Mouse (Mus musculus): ENCODE measurements at regions not wholly inside any gene's neighbourhood (a gene's known extent, or its start where the extent isn't known, plus 50 kb on each side); places are given as distances from the start of the nearest gene placed in this dataset.

GRCm38 (mm10) chr8:26449291-26449690 lies 330.0 kb downstream of the Gm45692 start:
- no peak for DNase-seq
- Histone ChIP-seq H3K4me1 (replicated peaks) (no peaks in the 10 kb centered on the region), H3K4me3 (replicated peaks) (no peak overlapping the region), H3K27ac (no peak overlapping the region), H3K9ac (no peak overlapping the region), H3K36me3 (no peaks in the 10 kb centered on the region), H3K4me2 (no peak overlapping the region), H3K9me3 (replicated peaks) (no peaks in the 10 kb centered on the region), H3K27me3 (no peaks in the 10 kb centered on the region)
- 70% methylated on average over 7 of the region's 7 CpGs for WGBS (ENCODE audit: insufficient replicate concordance)
- ATAC-seq (ENCODE audit: low read depth), result no peak

GRCm38 (mm10) chr8:26450543-26450942 lies 331.2 kb downstream of the Gm45692 start:
- DNase-seq, result no peak
- H3K36me3 ChIP-seq, result no peaks in the 10 kb centered on the region
- no peak overlapping the region for H3K27ac ChIP-seq
- H3K4me3 ChIP-seq (replicated peaks), result no peak overlapping the region
- H3K9ac ChIP-seq, result no peak overlapping the region
- H3K9me3 ChIP-seq (replicated peaks), result no peaks in the 10 kb centered on the region
- H3K4me2 ChIP-seq, result no peak overlapping the region
- no peak for ATAC-seq (ENCODE audit: low read depth)
- H3K27me3 ChIP-seq, result no peaks in the 10 kb centered on the region
- 62% methylated on average over 10 of the region's 10 CpGs for whole genome bisulfite sequencing (ENCODE audit: insufficient replicate concordance)
- no peaks in the 10 kb centered on the region for H3K4me1 ChIP-seq (replicated peaks)

DNA sequence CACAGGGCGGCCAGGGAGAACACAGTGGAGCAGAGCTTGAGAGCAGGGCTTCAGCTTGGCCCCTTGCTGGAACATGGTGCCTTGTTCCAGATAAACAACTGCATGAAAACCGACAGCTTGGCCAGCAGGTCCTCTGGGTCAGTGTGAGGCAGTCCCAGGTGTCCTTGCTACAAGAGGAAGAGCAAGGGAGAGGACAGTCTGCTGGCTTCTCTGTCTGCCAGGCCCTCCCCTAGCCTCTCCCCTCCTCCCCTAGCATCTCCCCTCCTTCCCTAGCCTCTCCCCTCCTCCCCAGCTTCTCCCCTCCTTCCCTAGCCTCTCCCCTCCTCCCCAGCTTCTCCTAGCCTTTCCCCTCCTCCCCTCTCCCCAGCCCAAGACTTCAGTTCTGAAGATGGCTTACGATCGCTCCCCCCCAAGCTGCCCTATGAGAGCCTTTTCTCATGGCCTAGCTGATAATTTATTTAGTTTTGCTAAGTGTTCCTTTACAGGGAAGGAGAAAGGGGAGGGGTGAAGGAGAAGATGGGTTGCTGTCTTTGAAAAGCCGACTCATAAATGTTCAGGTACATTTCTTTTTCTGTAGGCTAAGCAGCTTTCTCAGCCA lies 333.7 kb downstream of the Gm45692 start:
- DNase-seq, result no peak
- Histone ChIP-seq H3K4me1 (replicated peaks) (no peaks in the 10 kb centered on the region), H3K27me3 (no peaks in the 10 kb centered on the region), H3K9me3 (replicated peaks) (no peaks in the 10 kb centered on the region), H3K36me3 (no peaks in the 10 kb centered on the region), H3K4me2 (no peak overlapping the region), H3K4me3 (replicated peaks) (no peak overlapping the region), H3K9ac (no peak overlapping the region), H3K27ac (no peak overlapping the region)
- ATAC-seq (ENCODE audit: low read depth), result no peak
- 49% methylated on average over 5 of the region's 5 CpGs for WGBS (ENCODE audit: insufficient replicate concordance)

- no peak for DNase-seq
- no peak overlapping the region for H3K9ac ChIP-seq
- no peaks in the 10 kb centered on the region for H3K9me3 ChIP-seq (replicated peaks)
- ATAC-seq (ENCODE audit: low read depth), result no peak
- no peaks in the 10 kb centered on the region for H3K4me1 ChIP-seq (replicated peaks)
- 55% methylated on average over 2 of the region's 2 CpGs for WGBS (ENCODE audit: insufficient replicate concordance)
- H3K36me3 ChIP-seq, result no peaks in the 10 kb centered on the region
- H3K4me2 ChIP-seq, result no peak overlapping the region
- no peaks in the 10 kb centered on the region for H3K27me3 ChIP-seq
- no peak overlapping the region for H3K27ac ChIP-seq
- H3K4me3 ChIP-seq (replicated peaks), result no peak overlapping the region
Observed at GRCm38 (mm10) chr8:26465346-26465745, 346.0 kb downstream of the Gm45692 start.

GRCm38 (mm10) chr8:26468441-26468840 lies 349.1 kb downstream of the Gm45692 start:
- no peak for DNase-seq
- H3K9me3 ChIP-seq (replicated peaks), result no peaks in the 10 kb centered on the region
- H3K4me3 ChIP-seq (replicated peaks), result no peak overlapping the region
- no peaks in the 10 kb centered on the region for H3K36me3 ChIP-seq
- H3K27ac ChIP-seq, result no peak overlapping the region
- 53% methylated on average over 2 of the region's 2 CpGs for WGBS (ENCODE audit: insufficient replicate concordance)
- no peak overlapping the region for H3K4me2 ChIP-seq
- no peak for ATAC-seq (ENCODE audit: low read depth)
- 0 out of 2 replicates have a peak, but pooled peaks cover 4% of the 10 kb centered on the region for H3K4me1 ChIP-seq (replicated peaks)
- H3K9ac ChIP-seq, result no peak overlapping the region
- H3K27me3 ChIP-seq, result no peaks in the 10 kb centered on the region

DNA sequence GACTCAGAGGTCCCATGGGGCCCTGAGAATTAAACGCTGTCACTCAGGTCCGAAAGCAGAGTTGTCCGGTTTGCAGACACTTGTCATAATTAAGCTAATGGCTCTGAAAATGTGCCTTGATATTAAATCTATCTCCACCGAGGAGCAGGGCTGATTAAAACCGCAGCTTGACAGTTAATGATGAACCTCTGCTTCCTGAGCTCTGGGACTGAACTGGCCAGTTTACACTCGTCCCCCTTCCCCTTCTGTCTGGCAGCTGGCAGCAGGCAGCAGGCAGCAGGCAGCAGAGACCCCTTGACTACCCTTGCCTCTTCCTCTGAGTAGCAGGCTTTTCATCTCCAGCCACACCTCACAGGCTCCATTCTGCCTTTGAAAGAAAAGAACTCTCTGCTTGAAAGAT lies 350.4 kb downstream of the Gm45692 start:
- no peaks in the 10 kb centered on the region for H3K36me3 ChIP-seq
- no peak overlapping the region for H3K4me2 ChIP-seq
- DNase-seq (no peak), ATAC-seq (ENCODE audit: low read depth) (no peak)
- H3K9me3 ChIP-seq (replicated peaks), result no peaks in the 10 kb centered on the region
- H3K4me1 ChIP-seq (replicated peaks), result 0 out of 2 replicates have a peak, but pooled peaks cover 4% of the 10 kb centered on the region
- 46% methylated on average over 6 of the region's 6 CpGs for WGBS (ENCODE audit: insufficient replicate concordance)
- no peak overlapping the region for H3K4me3 ChIP-seq (replicated peaks)
- no peak overlapping the region for H3K27ac ChIP-seq
- H3K9ac ChIP-seq, result no peak overlapping the region
- H3K27me3 ChIP-seq, result no peaks in the 10 kb centered on the region

DNA sequence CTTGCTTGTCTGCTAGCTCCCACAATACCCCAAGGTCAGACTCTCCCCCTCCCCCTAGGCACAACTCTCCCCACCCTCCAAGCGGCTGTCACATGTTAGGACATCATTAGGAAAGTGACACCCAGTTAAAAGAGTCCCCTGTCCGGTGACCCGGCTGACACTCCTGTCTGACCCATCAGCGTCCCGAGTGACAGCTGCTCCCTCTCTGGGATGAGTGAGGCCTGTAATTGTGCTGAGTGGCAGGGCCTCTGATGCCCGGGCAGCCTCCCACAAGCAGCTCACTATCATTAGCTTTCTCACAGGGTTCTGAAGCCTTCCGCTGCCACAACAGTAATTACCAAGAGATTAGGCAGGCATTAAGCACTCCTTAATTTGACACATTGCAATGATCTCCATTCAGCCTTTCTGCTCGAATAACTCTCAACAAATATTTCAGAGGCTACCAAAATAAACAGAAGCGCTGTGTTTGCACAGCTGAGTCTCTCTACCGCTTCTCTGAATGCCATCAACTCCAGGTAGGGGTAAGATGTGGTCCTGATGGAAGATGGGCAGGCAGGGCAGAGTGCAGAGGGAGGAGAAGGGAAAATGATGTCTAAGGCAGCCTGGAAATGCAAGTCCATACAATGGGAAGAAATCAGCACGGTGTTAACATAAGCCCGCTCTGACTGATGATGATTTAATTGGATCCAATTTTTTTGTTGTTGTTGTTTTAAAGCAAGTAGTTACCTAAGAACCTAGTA lies 352.6 kb downstream of the Gm45692 start:
- 58% methylated on average over 12 of the region's 12 CpGs for WGBS (ENCODE audit: insufficient replicate concordance)
- H3K9ac ChIP-seq, result no peak overlapping the region
- H3K9me3 ChIP-seq (replicated peaks), result no peaks in the 10 kb centered on the region
- no peaks in the 10 kb centered on the region for H3K27me3 ChIP-seq
- H3K27ac ChIP-seq, result no peak overlapping the region
- no peaks in the 10 kb centered on the region for H3K36me3 ChIP-seq
- H3K4me3 ChIP-seq (replicated peaks), result no peak overlapping the region
- 0 out of 2 replicates have a peak, but pooled peaks cover 4% of the 10 kb centered on the region for H3K4me1 ChIP-seq (replicated peaks)
- ATAC-seq (ENCODE audit: low read depth), result no peak
- no peak for DNase-seq
- no peak overlapping the region for H3K4me2 ChIP-seq

- 62% methylated on average over 5 of the region's 5 CpGs for WGBS (ENCODE audit: insufficient replicate concordance)
- no peak overlapping the region for H3K27ac ChIP-seq
- H3K4me2 ChIP-seq, result no peak overlapping the region
- H3K9me3 ChIP-seq (replicated peaks), result no peaks in the 10 kb centered on the region
- H3K4me3 ChIP-seq (replicated peaks), result no peak overlapping the region
- DNase-seq, result no peak
- no peaks in the 10 kb centered on the region for H3K36me3 ChIP-seq
- no peaks in the 10 kb centered on the region for H3K4me1 ChIP-seq (replicated peaks)
- no peak overlapping the region for H3K9ac ChIP-seq
- no peaks in the 10 kb centered on the region for H3K27me3 ChIP-seq
- no peak for ATAC-seq (ENCODE audit: low read depth)
Observed at GRCm38 (mm10) chr8:26484749-26485148, 365.4 kb downstream of the Gm45692 start.

DNA sequence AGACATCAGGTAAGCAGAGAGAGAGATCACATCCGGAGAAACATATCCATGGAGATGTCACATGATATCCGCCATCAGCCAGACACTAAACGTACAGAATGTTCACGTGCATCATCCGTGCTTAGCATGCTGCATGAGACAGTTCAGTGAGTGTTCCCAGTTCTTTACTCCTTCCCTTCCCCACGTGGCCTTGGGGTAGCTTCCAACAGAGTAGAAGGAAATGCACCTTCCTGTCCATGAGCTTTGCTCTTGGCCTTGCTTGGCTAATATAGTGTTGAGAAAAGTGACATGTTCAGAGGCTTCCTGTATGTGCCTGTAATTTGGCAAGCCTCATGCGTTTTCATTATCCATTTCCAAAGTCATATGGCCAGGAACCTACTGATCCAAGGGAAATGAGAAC lies 368.5 kb downstream of the Gm45692 start:
- H3K9me3 ChIP-seq (replicated peaks), result no peaks in the 10 kb centered on the region
- no peaks in the 10 kb centered on the region for H3K4me1 ChIP-seq (replicated peaks)
- no peak for ATAC-seq (ENCODE audit: low read depth)
- 63% methylated on average over 7 of the region's 7 CpGs for WGBS (ENCODE audit: insufficient replicate concordance)
- no peak overlapping the region for H3K4me2 ChIP-seq
- H3K9ac ChIP-seq, result no peak overlapping the region
- no peak overlapping the region for H3K4me3 ChIP-seq (replicated peaks)
- no peak overlapping the region for H3K27ac ChIP-seq
- H3K36me3 ChIP-seq, result no peaks in the 10 kb centered on the region
- H3K27me3 ChIP-seq, result no peaks in the 10 kb centered on the region
- no peak for DNase-seq

- no peak for DNase-seq
- Histone ChIP-seq H3K27me3 (no peaks in the 10 kb centered on the region), H3K27ac (no peak overlapping the region), H3K4me1 (replicated peaks) (no peaks in the 10 kb centered on the region), H3K4me2 (no peak overlapping the region), H3K9ac (no peak overlapping the region), H3K9me3 (replicated peaks) (no peaks in the 10 kb centered on the region), H3K4me3 (replicated peaks) (no peak overlapping the region), H3K36me3 (no peaks in the 10 kb centered on the region)
- no peak for ATAC-seq (ENCODE audit: low read depth)
- 64% methylated on average over 8 of the region's 8 CpGs for WGBS (ENCODE audit: insufficient replicate concordance)
Observed at GRCm38 (mm10) chr8:26488590-26488989, 369.3 kb downstream of the Gm45692 start.

DNA sequence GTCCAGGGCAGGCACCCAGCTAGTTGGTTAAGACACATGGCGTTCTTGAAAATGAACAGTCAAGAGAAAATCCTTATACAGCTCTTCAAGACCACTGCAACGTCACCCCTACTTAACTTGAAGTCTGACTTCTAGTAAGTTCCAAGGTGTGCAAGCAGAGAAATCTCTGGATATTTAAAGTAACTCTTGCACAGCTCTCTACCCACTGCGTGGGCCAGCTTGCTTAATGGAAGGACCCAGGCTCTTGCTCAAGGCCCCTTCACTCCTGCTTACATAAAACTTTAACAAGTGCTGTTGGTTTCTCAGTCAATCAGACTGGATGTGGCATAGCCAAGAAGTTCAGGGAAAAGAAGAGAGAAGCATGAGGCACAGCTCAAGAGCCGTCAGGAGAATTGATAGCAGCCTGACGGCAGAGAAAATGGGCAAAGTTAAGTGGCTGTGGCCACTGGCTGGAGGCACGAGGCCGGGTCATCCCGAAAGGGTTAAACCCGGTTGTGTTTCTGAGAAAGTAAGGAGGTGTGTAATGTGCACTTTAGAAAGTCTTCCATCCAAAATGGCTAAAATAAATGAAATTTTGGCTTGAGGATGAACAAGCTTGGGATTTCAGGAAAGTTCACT lies 382.0 kb downstream of the Gm45692 start:
- Histone ChIP-seq H3K4me3 (replicated peaks) (no peak overlapping the region), H3K4me1 (replicated peaks) (no peaks in the 10 kb centered on the region), H3K4me2 (no peak overlapping the region), H3K27ac (no peak overlapping the region), H3K9me3 (replicated peaks) (no peaks in the 10 kb centered on the region), H3K27me3 (no peaks in the 10 kb centered on the region), H3K9ac (no peak overlapping the region), H3K36me3 (no peaks in the 10 kb centered on the region)
- 68% methylated on average over 9 of the region's 9 CpGs for WGBS (ENCODE audit: insufficient replicate concordance)
- DNase-seq, result no peak
- no peak for ATAC-seq (ENCODE audit: low read depth)

All from liver, embryonic 13.5 days (tissue).